Mouse (Mus musculus): Measurements from ENCODE around the gene Ccdc103. TPM values are rescaled to one million over a fixed set of nuclear protein-coding genes. Genes with fewer than 3 reads are reported as not detected.
A peak's percentile ranks its signal among the peaks of the same experiment; 100 is the strongest.

Gene Ccdc103
- polyA plus RNA-seq, 1 experiment from 2014 or later = 2.3 TPM

DNA sequence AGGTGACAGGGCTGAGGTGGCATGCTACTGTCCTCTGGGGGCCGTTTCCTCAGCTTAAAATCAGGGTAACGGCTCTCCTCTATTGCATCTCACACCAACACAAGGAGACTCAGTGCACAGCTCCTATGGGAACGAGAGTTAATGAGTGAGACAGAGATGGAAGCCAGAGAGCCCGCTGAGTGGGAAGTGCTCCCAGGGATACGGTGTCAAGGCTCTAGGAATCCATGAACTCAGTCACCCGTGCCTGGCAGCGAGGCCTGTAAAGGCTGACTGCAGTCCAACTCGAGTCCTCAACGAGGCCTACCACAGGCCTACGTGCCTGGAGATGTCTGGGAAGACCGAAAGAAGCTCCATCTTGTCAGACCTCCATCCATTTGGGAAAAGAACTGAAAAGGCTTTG, 22.1 kb upstream of the Ccdc103 start:
- no peak for ATAC-seq
- peaks cover 97% of the 10 kb centered on the region for H3K36me3 ChIP-seq
- 86% methylated on average over 11 of the region's 11 CpGs for WGBS

GRCm38 (mm10) chr11:102859933-102860332, 21.1 kb upstream of the Ccdc103 start:
- Histone ChIP-seq H3K27me3 (no peaks in the 10 kb centered on the region), H3K4me1 (replicated peaks) (no peaks in the 10 kb centered on the region), H3K9me3 (no peaks in the 10 kb centered on the region), H3K4me2 (replicated peaks) (no peak overlapping the region), H3K36me3 (peaks cover 94% of the 10 kb centered on the region), H3K9ac (replicated peaks) (no peak overlapping the region), H3K27ac (no peak overlapping the region), H3K4me3 (replicated peaks) (no peak overlapping the region)
- ATAC-seq = no peak
- 96% methylated on average over 8 of the region's 8 CpGs for WGBS

More for the DNA sequence above, 22.1 kb upstream of the Ccdc103 start:
- Histone ChIP-seq H3K9me3 (no peaks in the 10 kb centered on the region), H3K4me3 (replicated peaks) (no peak overlapping the region), H3K27me3 (no peaks in the 10 kb centered on the region), H3K4me1 (replicated peaks) (no peaks in the 10 kb centered on the region), H3K9ac (replicated peaks) (no peak overlapping the region), H3K27ac (no peak overlapping the region), H3K4me2 (replicated peaks) (no peak overlapping the region)

DNA sequence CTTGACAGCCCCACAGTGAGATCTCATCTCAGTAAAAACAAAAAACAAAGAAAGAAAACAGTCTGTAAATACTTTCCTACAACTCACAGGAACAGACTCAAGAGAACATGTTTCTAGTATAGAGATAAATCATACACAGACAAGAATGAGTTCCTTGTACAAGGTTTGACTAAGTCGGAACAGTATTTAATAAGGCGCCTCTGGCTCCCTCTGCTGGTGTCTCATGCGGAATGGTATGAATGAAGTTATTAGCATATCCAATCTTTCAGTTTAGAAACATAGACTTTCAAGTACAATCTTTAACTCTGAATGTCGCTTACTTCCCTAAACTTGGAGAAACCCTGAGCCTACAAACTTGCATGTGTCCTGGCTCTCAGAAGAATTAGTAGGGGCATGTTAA, 16.7 kb upstream of the Ccdc103 start:
- Histone ChIP-seq H3K4me3 (replicated peaks) (no peak overlapping the region), H3K9me3 (no peaks in the 10 kb centered on the region), H3K27ac (no peak overlapping the region), H3K36me3 (peaks cover 93% of the 10 kb centered on the region), H3K4me2 (replicated peaks) (no peak overlapping the region), H3K4me1 (replicated peaks) (no peaks in the 10 kb centered on the region), H3K9ac (replicated peaks) (no peak overlapping the region), H3K27me3 (no peaks in the 10 kb centered on the region)
- whole genome bisulfite sequencing = 50% methylated on average over 4 of the region's 4 CpGs
- no peak for ATAC-seq

GRCm38 (mm10) chr11:102874801-102875334, 6.1 kb upstream of the Ccdc103 start:
- Histone ChIP-seq H3K27ac (no peak overlapping the region), H3K4me1 (replicated peaks) (peaks cover 10% of the 10 kb centered on the region), H3K9ac (replicated peaks) (0 out of 2 replicates have a peak overlapping the region, but pooled peaks have one; percentile 6), H3K4me2 (replicated peaks) (no peak overlapping the region), H3K36me3 (peaks cover 64% of the 10 kb centered on the region), H3K27me3 (no peaks in the 10 kb centered on the region), H3K4me3 (replicated peaks) (no peak overlapping the region), H3K9me3 (no peaks in the 10 kb centered on the region)
- 91% methylated on average over 7 of the region's 7 CpGs for WGBS
- no peak for ATAC-seq

GRCm38 (mm10) chr11:102879558-102879957, 1.4 kb upstream of the Ccdc103 start:
- Histone ChIP-seq H3K4me2 (replicated peaks) (peak overlapping the region; percentile 75), H3K9me3 (no peaks in the 10 kb centered on the region), H3K9ac (replicated peaks) (peak overlapping the region; percentile 82; the same call in 1 of the 2 replicates), H3K27ac (no peak overlapping the region), H3K36me3 (peaks cover 29% of the 10 kb centered on the region), H3K4me1 (replicated peaks) (peaks cover 20% of the 10 kb centered on the region), H3K27me3 (0 out of 2 replicates have a peak, but pooled peaks cover 5% of the 10 kb centered on the region), H3K4me3 (replicated peaks) (peak overlapping the region; percentile 73)
- ATAC-seq = no peak
- WGBS = 60% methylated on average over 2 of the region's 2 CpGs

GRCm38 (mm10) chr11:102881314-102882198, 552 bp downstream of the Ccdc103 start:
- Histone ChIP-seq H3K27ac (peak overlapping the region; percentile 81), H3K9ac (replicated peaks) (peak overlapping the region; percentile 82), H3K4me3 (replicated peaks) (peak overlapping the region; percentile 73), H3K4me2 (replicated peaks) (peak overlapping the region; percentile 75), H3K4me1 (replicated peaks) (peaks cover 20% of the 10 kb centered on the region), H3K36me3 (peaks cover 10% of the 10 kb centered on the region), H3K27me3 (0 out of 2 replicates have a peak, but pooled peaks cover 5% of the 10 kb centered on the region), H3K9me3 (no peaks in the 10 kb centered on the region)
- ATAC-seq = peak; percentile 22
- WGBS = 16% methylated on average over 13 of the region's 13 CpGs

GRCm38 (mm10) chr11:102884616-102885219, 3.7 kb downstream of the Ccdc103 start, which contains the start of gene Fam187a:
Gene Fam187a (plus strand): TSS chr11:102885169.
- H3K4me1 ChIP-seq (replicated peaks) = peaks cover 11% of the 10 kb centered on the region
- 60% methylated on average over 10 of the region's 10 CpGs for WGBS
- H3K36me3 ChIP-seq = no peaks in the 10 kb centered on the region
- H3K9ac ChIP-seq (replicated peaks) = no peak within 1 kb of the TSS; the same call in 1 of the 2 replicates
- no peaks in the 10 kb centered on the region for H3K9me3 ChIP-seq
- ATAC-seq = no peak
- 0 out of 2 replicates have a peak, but pooled peaks cover 5% of the 10 kb centered on the region for H3K27me3 ChIP-seq
- H3K4me3 ChIP-seq (replicated peaks) = no peak within 1 kb of the TSS
- no peak within 1 kb of the TSS for H3K4me2 ChIP-seq (replicated peaks)
- no peak within 1 kb of the TSS for H3K27ac ChIP-seq

DNA sequence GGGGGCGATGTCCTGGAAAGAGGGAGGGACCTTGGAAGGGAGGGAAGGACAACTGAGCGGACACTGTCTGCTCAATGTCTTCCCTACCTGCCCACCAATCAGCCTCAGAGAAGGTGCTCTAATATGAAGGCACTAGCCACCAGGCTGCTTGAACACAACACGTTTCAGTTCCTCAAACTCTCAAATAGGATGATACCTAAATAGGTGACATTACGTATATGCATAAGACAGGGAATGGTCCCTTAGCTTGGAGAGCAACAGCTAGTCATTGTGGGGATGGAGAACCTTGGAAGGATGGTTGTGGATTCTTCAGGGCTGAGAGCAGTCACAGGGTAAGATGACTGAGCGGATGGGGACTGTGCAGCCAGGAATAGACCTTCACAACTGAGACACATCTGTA, 6.4 kb downstream of the Ccdc103 start:
- no peaks in the 10 kb centered on the region for H3K4me1 ChIP-seq (replicated peaks)
- 91% methylated on average over 5 of the region's 5 CpGs for WGBS
- no peak overlapping the region for H3K9ac ChIP-seq (replicated peaks)
- no peaks in the 10 kb centered on the region for H3K36me3 ChIP-seq
- H3K9me3 ChIP-seq = no peaks in the 10 kb centered on the region
- peaks cover 16% of the 10 kb centered on the region for H3K27me3 ChIP-seq
- no peak overlapping the region for H3K27ac ChIP-seq
- H3K4me3 ChIP-seq (replicated peaks) = no peak overlapping the region
- H3K4me2 ChIP-seq (replicated peaks) = no peak overlapping the region
- ATAC-seq = no peak

GRCm38 (mm10) chr11:102888135-102888534, 7.1 kb downstream of the Ccdc103 start:
- ATAC-seq = no peak

GRCm38 (mm10) chr11:102890096-102890495, 9.1 kb downstream of the Ccdc103 start:
- peaks cover 38% of the 10 kb centered on the region for H3K27me3 ChIP-seq
- 67% methylated on average over 5 of the region's 5 CpGs for WGBS
- H3K27ac ChIP-seq = no peak overlapping the region
- H3K4me2 ChIP-seq (replicated peaks) = no peak overlapping the region
- H3K9ac ChIP-seq (replicated peaks) = no peak overlapping the region
- H3K4me3 ChIP-seq (replicated peaks) = no peak overlapping the region
- no peak for ATAC-seq
- no peaks in the 10 kb centered on the region for H3K9me3 ChIP-seq
- peaks cover 6% of the 10 kb centered on the region for H3K4me1 ChIP-seq (replicated peaks)
- H3K36me3 ChIP-seq = no peaks in the 10 kb centered on the region

More at GRCm38 (mm10) chr11:102888135-102888534, 7.1 kb downstream of the Ccdc103 start:
- Histone ChIP-seq H3K9ac (replicated peaks) (no peak overlapping the region), H3K27ac (no peak overlapping the region), H3K36me3 (no peaks in the 10 kb centered on the region), H3K4me3 (replicated peaks) (no peak overlapping the region), H3K9me3 (no peaks in the 10 kb centered on the region), H3K27me3 (peaks cover 23% of the 10 kb centered on the region), H3K4me2 (replicated peaks) (no peak overlapping the region), H3K4me1 (replicated peaks) (peaks cover 3% of the 10 kb centered on the region; the same call in 1 of the 2 replicates)
- 67% methylated on average over 3 of the region's 3 CpGs for WGBS

DNA sequence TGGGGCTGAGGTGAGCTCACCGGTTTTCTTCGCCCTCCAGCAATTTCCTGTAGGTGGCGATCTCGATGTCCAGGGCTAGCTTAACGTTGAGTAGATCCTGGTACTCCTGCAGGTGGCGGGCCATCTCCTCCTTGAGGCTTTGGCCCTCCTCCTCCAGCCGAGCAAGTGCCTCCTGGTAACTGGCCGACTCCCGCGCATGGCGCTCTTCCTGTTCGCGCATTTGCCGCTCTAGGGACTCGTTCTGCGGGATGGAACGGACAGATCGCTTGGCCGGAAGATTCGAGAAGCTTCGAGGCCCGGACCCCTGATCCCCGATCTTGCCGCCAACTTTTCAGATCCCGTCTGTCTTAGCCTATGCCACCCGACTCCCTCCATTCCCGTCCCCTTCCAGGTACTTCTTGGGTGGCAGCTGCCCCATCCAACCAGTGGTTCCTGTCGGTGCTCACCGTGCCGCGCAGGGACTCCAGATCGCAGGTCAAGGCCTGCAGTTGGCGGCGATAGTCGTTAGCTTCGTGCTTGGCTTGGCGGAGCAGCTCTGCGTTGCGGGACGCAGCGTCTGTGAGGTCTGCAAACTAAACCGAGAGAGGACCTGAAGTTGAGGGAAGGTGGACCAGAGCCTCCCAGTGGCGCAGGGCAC, 12.1 kb downstream of the Ccdc103 start:
- no peak overlapping the region for H3K27ac ChIP-seq
- peaks cover 63% of the 10 kb centered on the region for H3K27me3 ChIP-seq
- peaks cover 8% of the 10 kb centered on the region for H3K4me1 ChIP-seq (replicated peaks)
- 2% methylated on average over 43 of the region's 43 CpGs for WGBS
- H3K4me3 ChIP-seq (replicated peaks) = peak overlapping the region; percentile 25
- H3K9me3 ChIP-seq = no peaks in the 10 kb centered on the region
- no peaks in the 10 kb centered on the region for H3K36me3 ChIP-seq
- no peak for ATAC-seq
- H3K4me2 ChIP-seq (replicated peaks) = peak overlapping the region; percentile 40
- H3K9ac ChIP-seq (replicated peaks) = peak overlapping the region; percentile 39

Measured in midbrain, embryonic 13.5 days (tissue).